Mouse (Mus musculus): ENCODE results near the gene Ptrh1. TPM values are rescaled to one million over a fixed set of nuclear protein-coding genes. Genes with fewer than 3 reads are reported as not detected.

Ptrh1 gene
- polyA plus RNA-seq (2012; rRNA removed), result 55.8 and 75.5 TPM in 2 replicates

GRCm38 (mm10) chr2:32775359-32776074 is at the start of gene Ptrh1, which contains the start of gene Ttc16:
TSS of gene Ptrh1 (plus strand) at chr2:32775786.
TSS of gene Ttc16 (minus strand) at chr2:32775633.

DNA sequence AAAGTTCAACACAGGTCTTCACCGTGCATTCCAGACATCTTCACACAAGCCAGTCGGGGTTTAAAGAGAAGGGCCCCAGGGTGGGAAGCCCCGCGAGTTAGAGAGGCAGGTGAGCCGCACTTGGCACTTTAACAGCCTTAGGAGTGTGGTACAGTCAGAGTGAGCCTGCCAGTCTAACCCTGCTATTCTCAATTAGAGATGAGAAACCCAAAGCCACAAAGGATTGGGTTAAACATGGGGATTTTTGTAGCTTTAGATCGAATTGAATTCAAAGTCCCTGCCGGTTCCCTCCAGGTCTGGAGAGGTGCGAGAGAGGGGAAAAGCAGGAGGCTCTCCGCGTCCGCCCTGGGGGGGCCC is 34.7 kb upstream of the Ptrh1 start, which contains the start of gene 6330409D20Rik:
Gene 6330409D20Rik (minus strand): TSS at position 101 of the 357 bp plus-strand sequence.

GRCm38 (mm10) chr2:32757056-32757845 is 18.3 kb upstream of the Ptrh1 start, which contains the start of gene Tor2a:
TSS of gene Tor2a (plus strand) at chr2:32757234.

GRCm38 (mm10) chr2:32784048-32784681 is 8.6 kb downstream of the Ptrh1 start, which contains the start of gene Cfap157:
TSS of gene Cfap157 (minus strand) at chr2:32784428.

Other genes with a start within 250 kb of the Ptrh1 start
- gene Fam102a, start 240.5 kb upstream of the Ptrh1 start, polyA plus RNA-seq (2012; rRNA removed), result 87.0 and 91.8 TPM in 2 replicates
- 104 and 129 TPM in 2 replicates for gene Dpm2, start 204.9 kb upstream of the Ptrh1 start, polyA plus RNA-seq (2012; rRNA removed)
- gene Pip5kl1, start 201.0 kb upstream of the Ptrh1 start, polyA plus RNA-seq (2012; rRNA removed), result 0.07 and 0.12 TPM in 2 replicates
- gene 9430097D07Rik, start 200.1 kb upstream of the Ptrh1 start, polyA plus RNA-seq (2012; rRNA removed), result not detected in 2 replicates
- 52.5 and 67.7 TPM in 2 replicates for gene St6galnac4, start 188.7 kb upstream of the Ptrh1 start, polyA plus RNA-seq (2012; rRNA removed)
- 1,674 and 1,690 TPM in 2 replicates for gene St6galnac6, start 176.1 kb upstream of the Ptrh1 start, polyA plus RNA-seq (2012; rRNA removed)
- gene Ak1, start 154.0 kb upstream of the Ptrh1 start, polyA plus RNA-seq (2012; rRNA removed), result 13.3 and 16.6 TPM in 2 replicates
- 66.6 and 72.0 TPM in 2 replicates for gene Eng, start 129.2 kb upstream of the Ptrh1 start, polyA plus RNA-seq (2012; rRNA removed)
- 66.9 and 67.1 TPM in 2 replicates for gene Fpgs, start 71.6 kb upstream of the Ptrh1 start, polyA plus RNA-seq (2012; rRNA removed)
- gene Cdk9, start 62.7 kb upstream of the Ptrh1 start, polyA plus RNA-seq (2012; rRNA removed), result 110 and 111 TPM in 2 replicates
- 12.3 and 15.6 TPM in 2 replicates for gene Sh2d3c, start 54.7 kb upstream of the Ptrh1 start, polyA plus RNA-seq (2012; rRNA removed)
- gene 6330409D20Rik, start 34.8 kb upstream of the Ptrh1 start, polyA plus RNA-seq (2012; rRNA removed), result not detected in 2 replicates
- gene Tor2a, start 18.6 kb upstream of the Ptrh1 start, polyA plus RNA-seq (2012; rRNA removed), result 106 and 146 TPM in 2 replicates
- 0.50 and 0.93 TPM in 2 replicates for gene Ttc16, start 153 bp upstream of the Ptrh1 start, polyA plus RNA-seq (2012; rRNA removed)
- not detected in 2 replicates for gene Cfap157, start 8.6 kb downstream of the Ptrh1 start, polyA plus RNA-seq (2012; rRNA removed)
- gene Stxbp1, start 71.5 kb downstream of the Ptrh1 start, polyA plus RNA-seq (2012; rRNA removed), result 14.9 and 17.9 TPM in 2 replicates
- gene Fam129b, start 100.3 kb downstream of the Ptrh1 start, polyA plus RNA-seq (2012; rRNA removed), result 64.1 and 85.2 TPM in 2 replicates
- gene Rpl12, start 185.8 kb downstream of the Ptrh1 start, polyA plus RNA-seq (2012; rRNA removed), result 321 and 410 TPM in 2 replicates
- 17.5 and 21.1 TPM in 2 replicates for gene Lrsam1, start 185.8 kb downstream of the Ptrh1 start, polyA plus RNA-seq (2012; rRNA removed)
- 65.1 and 86.0 TPM in 2 replicates for gene Slc2a8, start 206.3 kb downstream of the Ptrh1 start, polyA plus RNA-seq (2012; rRNA removed)

Data from colon, adult 2 months (tissue).